ENCODE assay signal across 18 mouse cellular contexts in the genomic region with DNA sequence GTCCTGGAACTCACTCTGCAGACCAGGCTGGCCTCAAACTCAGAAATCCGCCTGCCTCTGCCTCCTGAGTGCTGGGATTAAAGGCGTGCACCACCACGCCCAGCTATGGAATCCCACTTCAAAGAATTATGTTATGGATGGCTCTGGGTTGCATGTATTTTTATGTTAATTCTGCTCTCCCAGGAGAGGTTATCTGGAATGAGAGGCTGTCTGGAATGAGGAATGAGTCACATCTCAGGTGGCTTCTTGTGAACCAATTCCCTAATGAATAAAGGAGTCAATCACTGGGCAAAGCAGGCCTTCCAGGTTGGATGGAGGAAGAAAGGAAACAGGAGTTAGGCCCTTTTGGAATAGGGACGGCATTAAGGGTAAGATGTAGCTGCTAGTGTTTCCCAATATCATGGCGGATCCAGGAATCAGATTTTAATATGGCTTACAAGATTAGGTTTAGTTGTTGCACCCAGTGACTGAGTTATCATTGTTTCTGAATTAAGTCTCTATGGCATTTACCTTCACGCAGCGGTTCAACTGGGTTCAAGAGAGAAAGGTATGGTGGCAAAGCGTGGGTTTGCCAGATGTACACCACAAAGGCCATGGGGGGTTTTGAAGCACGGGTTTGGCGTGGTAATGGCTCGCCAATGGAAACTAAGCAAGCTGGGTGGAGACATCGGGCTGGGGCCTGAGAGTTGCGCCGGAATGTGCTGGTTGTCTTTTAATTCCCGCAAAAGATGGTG.
"Had no signal": no experiment of that assay in that cellular context is flagged by ENCODE, and none has a peak within 500 bp of the region (broad histone marks: within the 10 kb centered on the region; RNA-seq: fewer than 3 reads in every experiment).

No protein-coding gene starts in this region.

- H3K9me3 ChIP-seq: limb, embryonic 12.5 days; limb, embryonic 15.5 days; midbrain, embryonic 13.5 days had no signal

- DNase-seq: kidney, adult 18-20 months; kidney, adult 9 months; kidney, postnatal 36 days; left cerebral cortex, postnatal 4 days; liver, postnatal 0 days; lung, embryonic 14.5 days; retina, postnatal 1 day; right cerebral cortex, postnatal 25 days; thymus, adult 18-20 months; thymus, postnatal 14 days; thymus, postnatal 4 days had no signal

- H3K4me2 ChIP-seq: limb, embryonic 12.5 days; limb, embryonic 15.5 days; liver, embryonic 11.5 days; lung, embryonic 14.5 days; midbrain, embryonic 13.5 days had no signal

- H3K27ac ChIP-seq: kidney, postnatal 0 days; limb, embryonic 12.5 days; limb, embryonic 15.5 days; liver, embryonic 14.5 days; macrophage; midbrain, embryonic 13.5 days had no signal

- H3K9ac ChIP-seq: limb, embryonic 12.5 days; limb, embryonic 15.5 days; liver, embryonic 14.5 days; liver, postnatal 0 days; lung, embryonic 14.5 days; midbrain, embryonic 13.5 days had no signal

- H3K4me1 ChIP-seq: limb, embryonic 12.5 days; limb, embryonic 15.5 days; midbrain, embryonic 13.5 days had no signal

- H3K4me3 ChIP-seq: limb, embryonic 12.5 days; limb, embryonic 15.5 days; midbrain, embryonic 13.5 days had no signal

- H3K27me3 ChIP-seq: limb, embryonic 12.5 days; limb, embryonic 15.5 days; midbrain, embryonic 13.5 days had no signal
